Mouse (Mus musculus): ENCODE data around the gene Zfp949. TPM values are rescaled to one million over a fixed set of nuclear protein-coding genes. Genes with fewer than 3 reads are reported as not detected.
"Not testable (repeated sequence)": the region's sequence is repeated elsewhere in the genome, so short reads cannot be mapped to it uniquely, and the experiment has no call there.

The Zfp949 gene
- total and polyA plus RNA-seq, 3 experiments, result 0.93 to 30.9 (median 14.0) TPM

- Histone ChIP-seq H3K9me3 (replicated peaks) (no peaks in the 10 kb centered on the region), H3K36me3 (replicated peaks) (peaks cover 15% of the 10 kb centered on the region), H3K27me3 (ENCODE audit: insufficient read depth, low read length) (no peaks in the 10 kb centered on the region), H3K4me1 (ENCODE audit: insufficient read depth, low read depth, low read length) (peaks cover 32% of the 10 kb centered on the region), H3K4me3 (ENCODE audit: low read depth, low read length) (no peak overlapping the region)
- no peak for DNase-seq (ENCODE audit: low spot score)
- no peak for TF ChIP-seq TAL1 (conservative IDR thresholded peaks at IDR 0.05; ENCODE audit: low read depth, low read length)
- no peak for ATAC-seq (ENCODE audit: extremely low read depth, insufficient number of reproducible peaks, low FRiP score, poor library complexity, severe bottlenecking)
Measured at GRCm38 (mm10) chr9:88546657-88547056, 1.2 kb upstream of the Zfp949 start.

- Histone ChIP-seq H3K27me3 (ENCODE audit: insufficient read depth, low read length) (no peaks in the 10 kb centered on the region), H3K9me3 (replicated peaks) (no peaks in the 10 kb centered on the region), H3K36me3 (replicated peaks) (peaks cover 16% of the 10 kb centered on the region), H3K4me3 (ENCODE audit: low read depth, low read length) (peak overlapping the region; percentile 74; the same call in 1 of the 2 replicates), H3K4me1 (ENCODE audit: insufficient read depth, low read depth, low read length) (peaks cover 32% of the 10 kb centered on the region)
- ATAC-seq (ENCODE audit: extremely low read depth, insufficient number of reproducible peaks, low FRiP score, poor library complexity, severe bottlenecking) (peak; percentile 58), DNase-seq (ENCODE audit: low spot score) (no peak)
- peak; percentile 10; the same call in 1 of the 2 replicates for TF ChIP-seq CTCF (IDR thresholded peaks at IDR 0.05; ENCODE audit: low read depth, low read length)
- no peak for TF ChIP-seq TAL1 (conservative IDR thresholded peaks at IDR 0.05; ENCODE audit: low read depth, low read length)
- no peak for TF ChIP-seq GATA1 (IDR thresholded peaks at IDR 0.05; ENCODE audit: borderline replicate concordance, low read length)
- TF ChIP-seq POLR2AphosphoS5 (IDR thresholded peaks at IDR 0.05; ENCODE audit: insufficient replicate concordance, low read depth, low read length), result no peak
- TF ChIP-seq GATA2 (IDR thresholded peaks at IDR 0.05; ENCODE audit: borderline replicate concordance, low read depth, low read length), result no peak
Measured at GRCm38 (mm10) chr9:88547270-88547669, 550 bp upstream of the Zfp949 start.

DNA sequence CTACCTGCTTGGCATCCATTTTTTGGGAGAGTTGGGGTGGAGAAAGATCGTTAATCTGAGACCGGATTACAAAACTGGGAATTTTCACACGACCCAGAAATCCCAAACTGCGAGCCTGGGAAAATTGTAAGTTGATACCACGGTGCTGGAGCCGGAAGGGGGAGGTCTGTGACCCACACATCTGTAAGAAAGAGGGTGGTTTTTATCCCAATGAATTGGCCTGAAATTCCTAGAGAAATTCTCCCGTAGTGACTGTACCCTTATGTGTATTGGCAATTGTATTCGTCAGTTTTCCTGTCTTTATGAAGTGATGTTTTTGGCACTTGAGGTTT is 760 bp downstream of the Zfp949 start:
- TF ChIP-seq POLR2AphosphoS5 (IDR thresholded peaks at IDR 0.05; ENCODE audit: insufficient replicate concordance, low read depth, low read length), result no peak
- TF ChIP-seq CTCF (IDR thresholded peaks at IDR 0.05; ENCODE audit: low read depth, low read length), result no peak
- TF ChIP-seq GATA2 (IDR thresholded peaks at IDR 0.05; ENCODE audit: borderline replicate concordance, low read depth, low read length), result no peak
- TF ChIP-seq GATA1 (IDR thresholded peaks at IDR 0.05; ENCODE audit: borderline replicate concordance, low read length), result no peak
- TF ChIP-seq TAL1 (conservative IDR thresholded peaks at IDR 0.05; ENCODE audit: low read depth, low read length), result no peak
- ATAC-seq (ENCODE audit: extremely low read depth, insufficient number of reproducible peaks, low FRiP score, poor library complexity, severe bottlenecking) (no peak), DNase-seq (ENCODE audit: low spot score) (no peak)
- H3K9me3 ChIP-seq (replicated peaks), result no peaks in the 10 kb centered on the region
- H3K4me1 ChIP-seq (ENCODE audit: insufficient read depth, low read depth, low read length), result peaks cover 32% of the 10 kb centered on the region
- peak overlapping the region; percentile 74 for H3K4me3 ChIP-seq (ENCODE audit: low read depth, low read length)
- H3K27me3 ChIP-seq (ENCODE audit: insufficient read depth, low read length), result no peaks in the 10 kb centered on the region
- H3K36me3 ChIP-seq (replicated peaks), result peaks cover 24% of the 10 kb centered on the region

DNA sequence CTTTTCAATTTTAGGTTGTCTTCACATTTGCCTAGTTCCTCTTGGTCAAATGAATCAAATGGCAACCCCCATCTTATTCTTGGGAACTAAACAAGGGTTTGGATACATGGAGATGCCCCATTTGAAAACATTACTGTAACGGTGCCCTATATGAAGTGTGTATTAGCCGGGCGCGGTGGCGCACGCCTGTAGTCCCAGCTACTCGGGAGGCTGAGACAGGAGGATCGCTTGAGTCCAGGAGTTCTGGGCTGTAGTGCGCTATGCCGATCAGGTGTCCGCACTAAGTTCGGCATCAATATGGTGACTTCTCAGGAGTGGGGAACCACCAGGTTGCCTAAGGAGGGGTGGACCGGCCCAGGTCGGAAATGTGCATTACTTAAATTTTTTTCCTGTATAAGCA is 5.3 kb downstream of the Zfp949 start:
- H3K4me1 ChIP-seq (ENCODE audit: insufficient read depth, low read depth, low read length), result peaks cover 19% of the 10 kb centered on the region
- H3K9me3 ChIP-seq (replicated peaks), result no peaks in the 10 kb centered on the region
- peaks cover 46% of the 10 kb centered on the region for H3K36me3 ChIP-seq (replicated peaks)
- no peak overlapping the region for H3K4me3 ChIP-seq (ENCODE audit: low read depth, low read length)
- DNase-seq (ENCODE audit: low spot score) (no peak), ATAC-seq (ENCODE audit: extremely low read depth, insufficient number of reproducible peaks, low FRiP score, poor library complexity, severe bottlenecking) (no peak)
- TF ChIP-seq POLR2AphosphoS5 (IDR thresholded peaks at IDR 0.05; ENCODE audit: insufficient replicate concordance, low read depth, low read length), result no peak
- no peak for TF ChIP-seq CTCF (IDR thresholded peaks at IDR 0.05; ENCODE audit: low read depth, low read length)
- no peak for TF ChIP-seq GATA1 (IDR thresholded peaks at IDR 0.05; ENCODE audit: borderline replicate concordance, low read length)
- TF ChIP-seq TAL1 (conservative IDR thresholded peaks at IDR 0.05; ENCODE audit: low read depth, low read length), result no peak
- no peaks in the 10 kb centered on the region for H3K27me3 ChIP-seq (ENCODE audit: insufficient read depth, low read length)

DNA sequence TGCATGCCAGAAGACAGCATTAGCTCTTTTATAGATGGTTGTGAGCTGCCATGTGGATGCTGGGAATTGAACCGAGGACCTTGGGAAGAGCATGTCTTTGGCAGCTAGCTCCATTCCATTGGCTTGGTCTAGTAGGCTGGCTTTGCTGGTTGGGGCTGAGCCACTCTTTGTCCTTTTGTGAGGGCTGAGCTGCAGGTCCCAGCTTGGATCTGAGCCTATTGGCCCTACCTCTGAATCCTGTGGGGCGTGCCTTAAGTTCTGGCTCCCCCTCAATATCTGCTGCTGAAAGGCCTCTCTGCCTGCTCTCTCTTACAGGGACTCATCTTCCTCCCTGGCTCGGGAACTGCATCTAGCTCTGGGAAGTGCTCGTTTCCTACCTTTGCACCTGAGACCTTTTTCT is 10.3 kb downstream of the Zfp949 start:
- DNase-seq (ENCODE audit: low spot score) (no peak), ATAC-seq (ENCODE audit: extremely low read depth, insufficient number of reproducible peaks, low FRiP score, poor library complexity, severe bottlenecking) (no peak)
- H3K4me3 ChIP-seq (ENCODE audit: low read depth, low read length), result no peak overlapping the region
- no peaks in the 10 kb centered on the region for H3K27me3 ChIP-seq (ENCODE audit: insufficient read depth, low read length)
- TF ChIP-seq POLR2AphosphoS5 (IDR thresholded peaks at IDR 0.05; ENCODE audit: insufficient replicate concordance, low read depth, low read length), result no peak
- no peak for TF ChIP-seq CTCF (IDR thresholded peaks at IDR 0.05; ENCODE audit: low read depth, low read length)
- no peak for TF ChIP-seq TAL1 (conservative IDR thresholded peaks at IDR 0.05; ENCODE audit: low read depth, low read length)
- no peak for TF ChIP-seq GATA2 (IDR thresholded peaks at IDR 0.05; ENCODE audit: borderline replicate concordance, low read depth, low read length)
- no peak for TF ChIP-seq GATA1 (IDR thresholded peaks at IDR 0.05; ENCODE audit: borderline replicate concordance, low read length)
- H3K4me1 ChIP-seq (ENCODE audit: insufficient read depth, low read depth, low read length), result no peaks in the 10 kb centered on the region
- peaks cover 47% of the 10 kb centered on the region for H3K36me3 ChIP-seq (replicated peaks)
- no peaks in the 10 kb centered on the region for H3K9me3 ChIP-seq (replicated peaks)

GRCm38 (mm10) chr9:88561476-88561875 is 13.7 kb downstream of the Zfp949 start:
- not testable (repeated sequence) for ATAC-seq (ENCODE audit: extremely low read depth, insufficient number of reproducible peaks, low FRiP score, poor library complexity, severe bottlenecking); DNase-seq (ENCODE audit: low spot score); H3K4me3 ChIP-seq (ENCODE audit: low read depth, low read length); H3K9me3 ChIP-seq (replicated peaks); H3K27me3 ChIP-seq (ENCODE audit: insufficient read depth, low read length); H3K4me1 ChIP-seq (ENCODE audit: insufficient read depth, low read depth, low read length)
- peaks cover 35% of the 10 kb centered on the region for H3K36me3 ChIP-seq (replicated peaks)

DNA sequence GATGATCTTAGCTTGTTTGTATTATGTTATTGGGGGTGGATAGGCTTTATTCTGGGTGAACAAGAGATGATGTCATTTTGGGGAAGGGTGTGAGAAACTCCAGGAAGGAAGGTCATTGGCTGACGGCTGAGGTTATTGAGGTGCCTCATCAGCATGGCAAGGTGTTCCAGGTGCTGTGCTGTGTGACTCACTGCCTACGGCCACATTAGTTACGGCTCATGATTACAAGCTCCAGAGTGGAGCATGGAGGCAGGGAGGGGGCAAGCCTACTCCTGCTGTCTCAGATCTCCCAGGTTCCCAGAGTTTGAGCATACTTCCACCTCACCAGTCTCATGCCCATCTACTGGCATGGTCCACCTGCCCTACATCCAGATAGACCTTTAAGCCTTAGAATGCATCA is 22.7 kb downstream of the Zfp949 start:
- H3K4me3 ChIP-seq (ENCODE audit: low read depth, low read length); H3K4me1 ChIP-seq (ENCODE audit: insufficient read depth, low read depth, low read length); ATAC-seq (ENCODE audit: extremely low read depth, insufficient number of reproducible peaks, low FRiP score, poor library complexity, severe bottlenecking); DNase-seq (ENCODE audit: low spot score); H3K27me3 ChIP-seq (ENCODE audit: insufficient read depth, low read length): not testable (repeated sequence)
- Histone ChIP-seq H3K9me3 (replicated peaks) (peaks cover 29% of the 10 kb centered on the region), H3K36me3 (replicated peaks) (peaks cover 34% of the 10 kb centered on the region)

GRCm38 (mm10) chr9:88580591-88580990 is 32.8 kb downstream of the Zfp949 start, which contains the start of gene Trim43a:
Trim43a (plus strand) TSS chr9:88580891.
- not testable (repeated sequence) for H3K9me3 ChIP-seq (replicated peaks); DNase-seq (ENCODE audit: low spot score); H3K36me3 ChIP-seq (replicated peaks); H3K4me1 ChIP-seq (ENCODE audit: insufficient read depth, low read depth, low read length); ATAC-seq (ENCODE audit: extremely low read depth, insufficient number of reproducible peaks, low FRiP score, poor library complexity, severe bottlenecking); H3K4me3 ChIP-seq (ENCODE audit: low read depth, low read length); H3K27me3 ChIP-seq (ENCODE audit: insufficient read depth, low read length)

- H3K27me3 ChIP-seq (ENCODE audit: insufficient read depth, low read length); ATAC-seq (ENCODE audit: extremely low read depth, insufficient number of reproducible peaks, low FRiP score, poor library complexity, severe bottlenecking); H3K36me3 ChIP-seq (replicated peaks); DNase-seq (ENCODE audit: low spot score); H3K9me3 ChIP-seq (replicated peaks); H3K4me1 ChIP-seq (ENCODE audit: insufficient read depth, low read depth, low read length); H3K4me3 ChIP-seq (ENCODE audit: low read depth, low read length): not testable (repeated sequence)
Measured at GRCm38 (mm10) chr9:88593708-88594107, 45.9 kb downstream of the Zfp949 start.

GRCm38 (mm10) chr9:88599206-88600162 is 51.7 kb downstream of the Zfp949 start:
- H3K4me1 ChIP-seq (ENCODE audit: insufficient read depth, low read depth, low read length); H3K27me3 ChIP-seq (ENCODE audit: insufficient read depth, low read length); H3K36me3 ChIP-seq (replicated peaks); H3K9me3 ChIP-seq (replicated peaks): not testable (repeated sequence)
- DNase-seq (ENCODE audit: low spot score) (peak; percentile 43), ATAC-seq (ENCODE audit: extremely low read depth, insufficient number of reproducible peaks, low FRiP score, poor library complexity, severe bottlenecking) (peak; percentile 95)
- H3K4me3 ChIP-seq (ENCODE audit: low read depth, low read length), result peak overlapping the region; percentile 69

All from G1E (cell line).